Mouse (Mus musculus): ENCODE results near the gene Dlg5. TPM values are rescaled to one million over a fixed set of nuclear protein-coding genes. Genes with fewer than 3 reads are reported as not detected.

Gene Dlg5
- 5.2 and 8.4 TPM in 2 replicates for polyA plus RNA-seq (2011; ENCODE audit: insufficient read depth, insufficient read length, low replicate concordance, missing spikeins)

GRCm38 (mm10) chr14:24245177-24246081, at the start of gene Dlg5:
TSS of gene Dlg5 (minus strand) at chr14:24245920.
- Histone ChIP-seq H3K4me1 (ENCODE audit: control insufficient read depth, insufficient read depth, low read length) (no peaks in the 10 kb centered on the region), H3K27ac (ENCODE audit: control insufficient read depth, insufficient read depth, low read depth, low read length, poor library complexity) (peak within 1 kb of the TSS; percentile 43), H3K4me3 (replicated peaks; ENCODE audit: control insufficient read depth, low read depth, low read length) (peak within 1 kb of the TSS; percentile 6)
- 2% methylated on average over 62 of the region's 98 CpGs for WGBS
- TF ChIP-seq CTCF (IDR thresholded peaks at IDR 0.05; ENCODE audit: control insufficient read depth, insufficient read depth, low read length) (no peak), POLR2A (IDR thresholded peaks at IDR 0.05; ENCODE audit: borderline replicate concordance, control insufficient read depth, low read depth, low read length) (no peak)

DNA sequence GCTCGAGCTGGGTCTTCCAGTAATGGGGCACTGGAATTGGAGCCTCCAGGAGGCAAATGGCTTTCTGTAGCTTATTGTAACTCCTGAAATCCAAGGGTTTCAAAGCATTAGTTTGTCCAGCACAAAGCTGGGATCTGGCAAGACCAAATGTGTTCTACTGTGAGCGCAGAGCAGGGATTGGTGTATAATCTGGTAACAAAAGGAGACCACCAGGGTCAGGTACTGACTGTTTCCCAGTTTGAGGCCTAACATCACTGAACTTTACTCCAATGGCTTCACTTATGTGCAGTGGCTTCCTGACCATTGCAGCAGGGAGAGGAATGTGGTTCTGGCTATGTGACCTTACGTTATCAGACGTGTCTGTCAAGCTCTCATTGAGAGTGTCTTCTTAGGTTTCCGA, 47.9 kb upstream of the Dlg5 start:
- Histone ChIP-seq H3K4me3 (replicated peaks; ENCODE audit: control insufficient read depth, low read depth, low read length) (no peak overlapping the region), H3K4me1 (ENCODE audit: control insufficient read depth, insufficient read depth, low read length) (no peaks in the 10 kb centered on the region), H3K27ac (ENCODE audit: control insufficient read depth, insufficient read depth, low read depth, low read length, poor library complexity) (no peak overlapping the region)
- TF ChIP-seq CTCF (IDR thresholded peaks at IDR 0.05; ENCODE audit: control insufficient read depth, insufficient read depth, low read length) (no peak), POLR2A (IDR thresholded peaks at IDR 0.05; ENCODE audit: borderline replicate concordance, control insufficient read depth, low read depth, low read length) (no peak)
- WGBS: 81% methylated on average over 5 of the region's 5 CpGs

DNA sequence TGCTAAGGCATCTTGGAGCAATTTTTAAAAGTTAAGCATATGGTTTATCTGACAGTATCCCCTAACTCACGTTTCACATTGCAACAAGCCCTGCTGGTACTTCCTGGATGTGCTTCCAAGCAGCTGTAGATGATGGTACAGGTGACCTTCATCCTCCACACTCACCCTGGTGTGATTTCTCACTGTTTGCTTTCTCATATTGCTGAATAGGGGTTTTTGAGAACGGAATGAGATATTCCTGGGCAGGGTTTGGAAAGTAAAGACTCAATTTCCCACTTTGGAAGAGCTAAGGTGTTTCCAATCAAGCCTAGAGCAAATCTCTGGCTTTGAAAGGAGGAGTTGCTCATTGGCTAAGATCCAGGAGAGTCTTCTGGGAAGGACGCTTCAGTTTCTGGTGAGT, 47.2 kb upstream of the Dlg5 start, which contains the start of gene E330034G19Rik:
Gene E330034G19Rik (plus strand): TSS at position 301 of the 400 bp plus-strand sequence.
- WGBS: 43% methylated on average over 3 of the region's 3 CpGs
- H3K4me3 ChIP-seq (replicated peaks; ENCODE audit: control insufficient read depth, low read depth, low read length): no peak within 1 kb of the TSS
- no peak within 1 kb of the TSS for H3K27ac ChIP-seq (ENCODE audit: control insufficient read depth, insufficient read depth, low read depth, low read length, poor library complexity)
- no peaks in the 10 kb centered on the region for H3K4me1 ChIP-seq (ENCODE audit: control insufficient read depth, insufficient read depth, low read length)
- TF ChIP-seq POLR2A (IDR thresholded peaks at IDR 0.05; ENCODE audit: borderline replicate concordance, control insufficient read depth, low read depth, low read length): no peak
- TF ChIP-seq CTCF (IDR thresholded peaks at IDR 0.05; ENCODE audit: control insufficient read depth, insufficient read depth, low read length): no peak

DNA sequence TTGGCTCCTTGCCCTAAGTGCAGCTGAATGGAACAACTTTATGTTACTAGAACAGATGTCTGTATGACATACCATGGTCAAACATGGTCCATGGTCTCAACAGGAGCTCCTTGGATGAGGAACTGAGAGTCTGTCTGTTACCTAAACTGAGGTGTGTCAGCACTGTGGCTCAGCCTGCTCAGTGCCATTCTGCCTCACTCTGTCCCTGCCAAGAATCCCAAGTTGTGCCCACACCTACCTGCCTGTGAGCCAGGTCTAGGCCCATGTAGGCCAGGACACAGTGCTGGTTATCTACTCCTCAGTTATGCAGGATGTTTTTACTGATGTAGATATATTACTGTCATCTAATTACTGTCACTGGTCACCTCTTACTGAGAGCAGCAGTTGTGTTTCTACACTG, 45.0 kb upstream of the Dlg5 start:
- TF ChIP-seq CTCF (IDR thresholded peaks at IDR 0.05; ENCODE audit: control insufficient read depth, insufficient read depth, low read length) (no peak), POLR2A (IDR thresholded peaks at IDR 0.05; ENCODE audit: borderline replicate concordance, control insufficient read depth, low read depth, low read length) (no peak)
- no peak overlapping the region for H3K27ac ChIP-seq (ENCODE audit: control insufficient read depth, insufficient read depth, low read depth, low read length, poor library complexity)
- no peaks in the 10 kb centered on the region for H3K4me1 ChIP-seq (ENCODE audit: control insufficient read depth, insufficient read depth, low read length)
- H3K4me3 ChIP-seq (replicated peaks; ENCODE audit: control insufficient read depth, low read depth, low read length): no peak overlapping the region

DNA sequence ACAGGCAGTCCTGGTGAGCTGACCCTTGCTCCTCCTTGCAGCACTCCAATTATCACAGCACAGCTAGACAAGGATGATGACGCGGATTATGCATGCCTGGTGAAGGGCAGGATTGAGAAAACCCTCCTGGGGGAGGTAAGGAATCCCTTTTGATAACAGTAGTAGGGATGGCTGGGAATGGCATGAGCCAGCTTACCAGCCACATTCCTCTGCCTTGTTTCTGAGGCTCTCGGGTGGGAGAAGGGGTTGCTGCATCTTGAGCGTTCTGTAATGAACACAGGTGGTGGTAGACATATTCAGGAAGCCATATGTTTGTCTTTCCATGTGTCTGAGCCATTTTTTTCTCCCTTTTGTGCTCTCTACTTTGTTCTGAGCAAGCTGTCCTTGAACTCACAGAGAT, 40.4 kb upstream of the Dlg5 start:
- H3K27ac ChIP-seq (ENCODE audit: control insufficient read depth, insufficient read depth, low read depth, low read length, poor library complexity): no peak overlapping the region
- H3K4me1 ChIP-seq (ENCODE audit: control insufficient read depth, insufficient read depth, low read length): no peaks in the 10 kb centered on the region
- no peak for TF ChIP-seq POLR2A (IDR thresholded peaks at IDR 0.05; ENCODE audit: borderline replicate concordance, control insufficient read depth, low read depth, low read length)
- no peak for TF ChIP-seq CTCF (IDR thresholded peaks at IDR 0.05; ENCODE audit: control insufficient read depth, insufficient read depth, low read length)
- no peak overlapping the region for H3K4me3 ChIP-seq (replicated peaks; ENCODE audit: control insufficient read depth, low read depth, low read length)
- WGBS: 58% methylated on average over 4 of the region's 4 CpGs

- 50% methylated on average over 3 of the region's 3 CpGs for WGBS
- TF ChIP-seq POLR2A (IDR thresholded peaks at IDR 0.05; ENCODE audit: borderline replicate concordance, control insufficient read depth, low read depth, low read length) (no peak), CTCF (IDR thresholded peaks at IDR 0.05; ENCODE audit: control insufficient read depth, insufficient read depth, low read length) (no peak)
Measured at GRCm38 (mm10) chr14:24282276-24282675, 36.6 kb upstream of the Dlg5 start.

GRCm38 (mm10) chr14:24281278-24281677, 35.6 kb upstream of the Dlg5 start:
- TF ChIP-seq POLR2A (IDR thresholded peaks at IDR 0.05; ENCODE audit: borderline replicate concordance, control insufficient read depth, low read depth, low read length): no peak
- 59% methylated on average over 4 of the region's 4 CpGs for WGBS
- Histone ChIP-seq H3K4me3 (replicated peaks; ENCODE audit: control insufficient read depth, low read depth, low read length) (no peak overlapping the region), H3K4me1 (ENCODE audit: control insufficient read depth, insufficient read depth, low read length) (no peaks in the 10 kb centered on the region), H3K27ac (ENCODE audit: control insufficient read depth, insufficient read depth, low read depth, low read length, poor library complexity) (no peak overlapping the region)

More at GRCm38 (mm10) chr14:24282276-24282675, 36.6 kb upstream of the Dlg5 start:
- H3K4me1 ChIP-seq (ENCODE audit: control insufficient read depth, insufficient read depth, low read length): no peaks in the 10 kb centered on the region
- no peak overlapping the region for H3K4me3 ChIP-seq (replicated peaks; ENCODE audit: control insufficient read depth, low read depth, low read length)
- no peak overlapping the region for H3K27ac ChIP-seq (ENCODE audit: control insufficient read depth, insufficient read depth, low read depth, low read length, poor library complexity)

- no peak overlapping the region for H3K4me3 ChIP-seq (replicated peaks; ENCODE audit: control insufficient read depth, low read depth, low read length)
- WGBS: 45% methylated on average over 2 of the region's 2 CpGs
- H3K27ac ChIP-seq (ENCODE audit: control insufficient read depth, insufficient read depth, low read depth, low read length, poor library complexity): no peak overlapping the region
- no peak for TF ChIP-seq CTCF (IDR thresholded peaks at IDR 0.05; ENCODE audit: control insufficient read depth, insufficient read depth, low read length)
- no peak for TF ChIP-seq POLR2A (IDR thresholded peaks at IDR 0.05; ENCODE audit: borderline replicate concordance, control insufficient read depth, low read depth, low read length)
- H3K4me1 ChIP-seq (ENCODE audit: control insufficient read depth, insufficient read depth, low read length): no peaks in the 10 kb centered on the region
Measured at GRCm38 (mm10) chr14:24275534-24275933, 29.8 kb upstream of the Dlg5 start.
